Mouse (Mus musculus) left cerebral cortex, adult 11 months (tissue): ENCODE data around the gene Mrpl40.
"Not testable (repeated sequence)": the region's sequence is repeated elsewhere in the genome, so short reads cannot be mapped to it uniquely, and the experiment has no call there.

Source experiments
- DNase-seq: peaks from one replicate; pipeline ENCODE4 v3.0.0; 2022; ENCODE audit warnings: low spot score

The Mrpl40 gene

GRCm38 (mm10) chr16:18876442-18877308, at the start of gene Mrpl40, which contains the start of gene Hira:
Mrpl40 (minus strand) TSS chr16:18876862.
Hira (plus strand) TSS chr16:18877037.
- DNase-seq, result peak; percentile 90

GRCm38 (mm10) chr16:18921771-18922170, 45.1 kb upstream of the Mrpl40 start:
- no peak for DNase-seq

GRCm38 (mm10) chr16:18916064-18916463, 39.4 kb upstream of the Mrpl40 start:
- no peak for DNase-seq

GRCm38 (mm10) chr16:18905648-18906047, 29.0 kb upstream of the Mrpl40 start:
- DNase-seq, result no peak

GRCm38 (mm10) chr16:18896429-18896828, 19.8 kb upstream of the Mrpl40 start:
- DNase-seq, result no peak

GRCm38 (mm10) chr16:18895249-18895648, 18.6 kb upstream of the Mrpl40 start:
- DNase-seq, result no peak

GRCm38 (mm10) chr16:18893840-18894372, 17.2 kb upstream of the Mrpl40 start:
- no peak for DNase-seq

- DNase-seq, result no peak
These were observed 7.4 kb upstream of the Mrpl40 start for GRCm38 (mm10) chr16:18884044-18884443.

- DNase-seq, result no peak
These were observed 1.5 kb upstream of the Mrpl40 start for GRCm38 (mm10) chr16:18878091-18878720.

GRCm38 (mm10) chr16:18877386-18878090, 876 bp upstream of the Mrpl40 start:
- DNase-seq, result no peak

- no peak for DNase-seq
These were observed 596 bp downstream of the Mrpl40 start for GRCm38 (mm10) chr16:18876091-18876441.

GRCm38 (mm10) chr16:18870495-18870894, 6.2 kb downstream of the Mrpl40 start:
- DNase-seq, result not testable (repeated sequence)

GRCm38 (mm10) chr16:18860186-18860585, 16.5 kb downstream of the Mrpl40 start:
- no peak for DNase-seq

GRCm38 (mm10) chr16:18858551-18858950, 18.1 kb downstream of the Mrpl40 start:
- peak; percentile 62 for DNase-seq

- not testable (repeated sequence) for DNase-seq
These were observed 27.0 kb downstream of the Mrpl40 start for GRCm38 (mm10) chr16:18849521-18850190.

GRCm38 (mm10) chr16:18846301-18846820, 30.3 kb downstream of the Mrpl40 start:
- no peak for DNase-seq

GRCm38 (mm10) chr16:18838346-18838745, 38.3 kb downstream of the Mrpl40 start:
- no peak for DNase-seq

GRCm38 (mm10) chr16:18836468-18837208, 40.0 kb downstream of the Mrpl40 start, which contains the start of the genes 2510002D24Rik and Gm28539:
2510002D24Rik (plus strand) TSS chr16:18836578.
Gm28539 (plus strand) TSS chr16:18836584.
- DNase-seq, result peak; percentile 91

- no peak for DNase-seq
These were observed 40.6 kb downstream of the Mrpl40 start for GRCm38 (mm10) chr16:18836073-18836467.

- DNase-seq, result no peak
These were observed 43.2 kb downstream of the Mrpl40 start for GRCm38 (mm10) chr16:18833486-18833885.

GRCm38 (mm10) chr16:18829102-18829501, 47.6 kb downstream of the Mrpl40 start:
- no peak for DNase-seq
